Mouse (Mus musculus) embryonic stem cell, embryonic (primary cell): ENCODE measurements around the gene Sept3.

Experiments used
- CTCF ChIA-PET, 4 experiments: fragments of 300-600 bp in 2 of 4; fragments of 350-600 bp in 2 of 4; sonication (Branson Sonifier 250); formaldehyde crosslinking; loops; one replicate each; lab custom pipeline; 2022; ENCODE audit warnings: inconsistent platforms in 2 of 4; lab: Charles Lee
- POLR2A ChIA-PET, 4 experiments: fragments of 300-600 bp in 2 of 4; fragments of 350-600 bp in 2 of 4; sonication (Branson Sonifier 250); formaldehyde crosslinking; loops; one replicate each; lab custom pipeline; 2022; ENCODE audit warnings: antibody characterized with exemption in 4 of 4, inconsistent platforms in 1 of 4; lab: Charles Lee

Gene Sept3

DNA sequence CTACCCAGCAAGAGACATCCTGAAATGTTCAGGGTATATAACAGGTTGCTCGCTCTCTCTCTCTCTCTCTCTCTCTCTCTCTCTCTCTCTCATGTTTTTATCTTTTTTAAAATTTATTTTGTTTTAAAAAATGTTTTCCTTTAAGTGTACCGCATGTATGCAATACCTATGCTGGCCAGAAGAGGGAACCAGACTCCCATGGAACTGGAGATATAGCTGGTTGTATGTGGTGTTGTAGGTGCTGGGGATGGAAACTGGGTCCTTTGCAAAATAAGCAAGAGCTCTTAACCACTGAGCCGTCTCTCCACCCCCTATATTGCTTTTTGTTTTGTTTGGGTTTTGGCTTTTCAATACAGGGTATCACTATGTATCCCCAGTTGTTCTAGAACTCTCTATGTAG is 23.1 kb upstream of the Sept3 start:
- POLR2A ChIA-PET = interaction anchor here (0.6 to 5.9 kb wide), 23 partner anchors 7 to 801 kb away, joined by 3 to 24 read pairs (median 4); partner anchors contain the start of genes Srebf2 (in 2 of the 4), Cenpm (in 1 of the 4), Naga (in 1 of the 4) and Ndufa6 (in 1 of the 4)
- CTCF ChIA-PET = interaction anchor here (0.6 to 3.3 kb wide), 50 partner anchors 8 to 1177 kb away, joined by 3 to 28 read pairs (median 4); partner anchors contain the start of genes Sept3 (in 1 of the 4) and Wbp2nl (in 1 of the 4)

DNA sequence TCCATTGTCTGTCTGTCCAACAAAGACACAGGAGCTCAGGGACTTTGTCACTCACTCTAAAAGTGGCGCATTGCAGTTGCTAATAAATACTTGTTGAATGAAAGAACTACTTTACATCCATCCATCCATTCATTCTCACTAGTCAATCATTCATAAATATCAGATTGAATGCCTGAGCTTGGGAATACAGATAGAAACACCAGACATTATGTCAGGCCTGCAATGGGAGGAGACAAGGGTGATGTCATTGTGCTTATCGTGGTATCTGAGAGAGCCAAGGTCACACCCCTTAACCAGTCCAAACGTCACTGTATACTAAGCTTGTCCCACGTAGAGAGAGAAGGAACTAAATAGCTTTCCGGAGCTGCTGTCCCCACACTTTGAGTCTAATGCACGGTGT is 22.6 kb upstream of the Sept3 start, which contains the start of gene 1500009C09Rik:
Gene 1500009C09Rik (plus strand): TSS at position 301 of the 400 bp plus-strand sequence.
- ChIA-PET CTCF (interaction anchor here (0.5 to 3.3 kb wide), 52 partner anchors 8 to 1177 kb away, joined by 3 to 28 read pairs (median 4); partner anchors contain the start of genes Naga (in 1 of the 4), Pheta2 (in 1 of the 4), Sept3 (in 1 of the 4) and Smdt1 (in 1 of the 4)), POLR2A (interaction anchor here in 3 of 4 experiments (0.6 to 5.9 kb wide), 20 partner anchors 8 to 958 kb away, joined by 3 to 24 read pairs (median 5); partner anchors contain the start of genes Cenpm (in 1 of the 3), Naga (in 1 of the 3), Ndufa6 (in 1 of the 3) and Pheta2 (in 1 of the 3))

DNA sequence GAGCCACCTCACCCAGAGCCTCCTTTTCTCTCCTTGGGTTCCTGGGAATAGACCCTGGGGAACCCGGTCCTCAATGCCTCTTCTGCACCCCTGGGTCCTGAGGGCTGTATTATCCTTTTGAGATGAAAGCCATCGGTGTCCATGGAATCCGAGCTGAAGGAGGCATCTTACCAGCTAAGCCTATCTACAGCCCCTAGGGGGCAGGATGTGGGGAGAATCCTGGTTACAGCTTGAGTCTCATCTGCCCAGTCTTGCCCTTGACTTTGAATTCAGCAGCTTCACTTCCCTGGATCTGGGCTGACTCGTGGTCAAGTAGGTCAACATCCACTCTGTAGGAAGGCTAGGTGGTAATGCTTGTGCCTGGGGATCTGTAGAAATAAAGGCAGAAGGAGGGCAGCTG is 19.4 kb upstream of the Sept3 start:
- ChIA-PET CTCF (interaction anchor here (0.5 to 8.1 kb wide), 40 partner anchors 9 to 831 kb away, joined by 3 to 45 read pairs (median 3); partner anchors contain the start of genes Cenpm (in 1 of the 4), Sept3 (in 1 of the 4) and Wbp2nl (in 1 of the 4)), POLR2A (interaction anchor here (0.6 to 5.9 kb wide), 25 partner anchors 9 to 993 kb away, joined by 3 to 24 read pairs (median 3); partner anchors contain the start of genes Cenpm (in 3 of the 4), Poldip3 (in 2 of the 4), Ccdc134 (in 1 of the 4) and Srebf2 (in 1 of the 4))

DNA sequence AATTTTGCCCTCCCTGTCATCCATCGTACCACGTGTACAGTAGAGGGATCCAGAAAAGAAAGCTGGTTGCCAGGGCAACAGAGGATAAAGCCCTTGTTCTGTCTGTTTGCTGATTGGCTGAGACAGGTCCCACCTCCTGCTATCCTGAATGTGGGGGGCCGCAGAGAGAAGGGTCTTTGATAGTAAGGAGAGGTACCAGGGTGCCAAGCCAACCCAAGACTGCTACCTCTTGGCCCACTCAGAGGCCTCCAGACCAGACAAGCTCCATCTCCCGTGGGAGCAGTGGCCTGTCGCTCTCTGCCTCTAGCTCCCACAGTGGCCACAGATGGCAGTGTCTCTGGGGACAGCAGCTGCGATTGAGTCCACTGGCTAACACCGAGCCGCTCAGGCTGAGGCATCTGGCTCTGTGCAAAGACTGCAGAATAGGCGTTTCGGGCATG is 18.7 kb upstream of the Sept3 start:
- POLR2A ChIA-PET = interaction anchor here (0.6 to 5.9 kb wide), 18 partner anchors 8 to 1494 kb away, joined by 3 to 24 read pairs (median 3); partner anchors contain the start of genes Cenpm (in 3 of the 4), Ccdc134 (in 1 of the 4), Poldip3 (in 1 of the 4) and Wbp2nl (in 1 of the 4)
- CTCF ChIA-PET = interaction anchor here (0.6 to 8.1 kb wide), 31 partner anchors 10 to 830 kb away, joined by 3 to 45 read pairs (median 3); partner anchors contain the start of genes Cenpm (in 1 of the 4), Sept3 (in 1 of the 4) and Wbp2nl (in 1 of the 4)

DNA sequence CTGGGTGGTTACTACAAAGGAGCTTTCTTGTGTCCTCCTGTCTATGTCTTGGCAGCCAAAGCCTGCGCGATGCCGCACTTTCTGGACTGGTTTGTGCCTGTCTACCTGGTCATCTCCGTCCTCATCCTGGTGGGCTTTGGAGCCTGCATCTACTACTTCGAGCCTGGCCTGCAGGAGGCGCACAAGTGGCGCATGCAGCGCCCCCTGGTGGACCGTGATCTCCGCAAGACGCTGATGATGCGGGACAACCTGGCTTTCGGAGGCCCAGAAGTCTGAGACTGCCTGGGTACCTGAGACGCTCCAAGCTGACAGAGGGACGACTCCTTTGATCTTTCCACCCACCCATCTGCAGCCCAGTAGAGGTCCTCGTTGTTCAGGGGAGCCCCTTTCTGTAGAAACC is 15.2 kb upstream of the Sept3 start:
- ChIA-PET POLR2A (interaction anchor here (0.7 to 2.3 kb wide), 12 partner anchors 8 to 890 kb away, joined by 3 to 11 read pairs (median 3); partner anchors contain the start of genes Poldip3 (in 2 of the 4), Cenpm (in 1 of the 4) and Srebf2 (in 1 of the 4)), CTCF (interaction anchor here (0.5 to 8.1 kb wide), 37 partner anchors 8 to 949 kb away, joined by 3 to 45 read pairs (median 4); partner anchors contain the start of genes Sept3 (in 2 of the 4), 1500009C09Rik (in 1 of the 4), Ndufa6 (in 1 of the 4) and Shisa8 (in 1 of the 4))

DNA sequence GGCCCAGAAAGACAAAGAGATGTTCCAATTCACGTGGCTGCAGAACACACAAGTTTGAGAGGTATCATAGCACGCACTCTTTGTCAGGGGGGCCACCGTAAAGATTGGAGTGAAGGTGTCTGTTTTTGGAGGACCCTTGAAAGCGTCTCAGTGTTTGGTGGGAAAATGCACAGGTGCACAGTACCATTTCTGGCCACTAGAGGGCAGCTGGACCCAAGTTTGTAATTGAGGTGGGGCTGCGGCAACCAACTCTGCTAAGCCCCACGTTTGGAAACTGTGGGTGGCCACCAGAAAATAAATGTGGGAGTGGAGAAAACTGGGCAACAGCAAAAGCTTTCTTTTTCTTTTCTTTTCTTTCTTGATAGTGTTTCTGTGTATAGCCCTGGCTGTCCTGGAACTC is 8.3 kb upstream of the Sept3 start:
- POLR2A ChIA-PET = interaction anchor here in 2 of 4 experiments (1.2 to 1.4 kb wide), 3 partner anchors 9 to 32 kb away, joined by 3 to 4 read pairs (median 3); partner anchors contain the start of gene Wbp2nl (in 1 of the 2)
- CTCF ChIA-PET = interaction anchor here (0.8 to 6.9 kb wide), 13 partner anchors 8 to 852 kb away, joined by 3 to 35 read pairs (median 4); partner anchors contain the start of genes 1500009C09Rik (in 1 of the 4) and Cenpm (in 1 of the 4)

DNA sequence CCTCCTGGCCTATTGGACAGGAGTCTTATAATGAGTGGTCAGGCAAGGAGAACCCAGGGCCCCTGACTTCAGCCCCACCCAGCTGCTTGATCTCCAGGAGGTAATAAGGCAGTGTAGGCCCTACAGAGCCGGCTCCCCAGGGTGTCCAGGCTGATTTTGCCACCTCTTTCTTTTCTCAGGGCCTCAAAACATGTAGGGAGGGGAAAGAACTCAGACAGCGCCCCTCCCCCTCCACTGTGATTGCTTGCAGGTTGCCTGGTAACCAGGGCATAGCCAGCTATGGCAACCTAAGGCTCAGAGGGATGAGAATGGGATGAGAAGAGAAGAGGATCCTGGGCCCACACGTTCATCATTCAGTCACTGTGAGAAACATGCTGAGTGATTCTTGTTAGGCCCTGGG is 6.5 kb upstream of the Sept3 start:
- ChIA-PET CTCF (interaction anchor here in 1 of 4 experiments (1.6 to 6.9 kb wide), 3 partner anchors 13 to 203 kb away, joined by 5 to 35 read pairs (median 7); no protein-coding TSS in a partner anchor), POLR2A (interaction anchor here in 1 of 4 experiments (0.6 kb wide), 1 partner anchor 26 kb away, joined by 3 read pairs; no protein-coding TSS in a partner anchor)

DNA sequence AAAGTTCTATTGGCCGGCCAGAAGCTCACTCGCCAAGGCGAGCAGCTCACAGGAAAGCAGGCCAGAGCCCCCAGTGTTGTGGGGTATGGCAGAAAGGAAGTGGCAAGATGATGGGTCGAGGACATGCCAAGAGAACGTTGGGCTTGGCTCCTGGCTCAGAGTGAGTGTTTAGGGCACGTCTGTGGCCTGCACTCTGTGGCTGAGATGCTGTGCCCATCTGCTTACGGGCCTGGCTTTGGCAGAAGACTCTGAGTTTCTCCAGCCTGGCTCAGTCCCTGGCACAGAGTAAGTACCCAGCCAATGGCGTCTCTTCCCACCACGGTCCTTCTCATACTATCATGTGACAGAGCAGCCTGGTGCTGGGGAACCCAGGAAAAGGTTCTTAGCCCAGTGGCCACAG is 5.9 kb upstream of the Sept3 start:
- ChIA-PET POLR2A (no interaction called here), CTCF (interaction anchor here in 3 of 4 experiments (0.6 to 6.9 kb wide), 4 partner anchors 13 to 204 kb away, joined by 3 to 35 read pairs (median 6); no protein-coding TSS in a partner anchor)

DNA sequence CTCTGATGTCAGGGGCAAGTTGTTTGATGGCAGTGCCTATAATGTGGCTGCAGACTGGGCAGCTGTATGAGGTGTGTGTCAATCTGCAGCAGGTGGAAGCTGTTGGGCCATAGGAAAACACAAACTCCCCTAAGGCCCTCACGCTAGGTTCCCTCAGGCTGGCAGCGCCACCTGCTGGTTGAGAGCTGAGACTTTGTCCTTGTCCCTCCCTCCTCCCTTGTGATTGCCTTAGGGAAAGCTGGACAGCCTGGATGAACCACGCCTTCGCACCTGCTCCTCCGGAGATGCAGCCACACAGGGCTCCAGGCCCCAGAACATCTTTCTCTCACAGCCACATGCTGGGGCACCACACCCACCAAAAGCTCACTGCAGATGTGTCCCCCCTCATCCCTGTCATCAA is 3.5 kb upstream of the Sept3 start:
- CTCF ChIA-PET = interaction anchor here (0.5 to 3.8 kb wide), 84 partner anchors 9 to 1193 kb away, joined by 3 to 45 read pairs (median 4); partner anchors contain the start of genes 1500009C09Rik (in 3 of the 4), Wbp2nl (in 2 of the 4), Naga (in 1 of the 4) and Ndufa6 (in 1 of the 4)

DNA sequence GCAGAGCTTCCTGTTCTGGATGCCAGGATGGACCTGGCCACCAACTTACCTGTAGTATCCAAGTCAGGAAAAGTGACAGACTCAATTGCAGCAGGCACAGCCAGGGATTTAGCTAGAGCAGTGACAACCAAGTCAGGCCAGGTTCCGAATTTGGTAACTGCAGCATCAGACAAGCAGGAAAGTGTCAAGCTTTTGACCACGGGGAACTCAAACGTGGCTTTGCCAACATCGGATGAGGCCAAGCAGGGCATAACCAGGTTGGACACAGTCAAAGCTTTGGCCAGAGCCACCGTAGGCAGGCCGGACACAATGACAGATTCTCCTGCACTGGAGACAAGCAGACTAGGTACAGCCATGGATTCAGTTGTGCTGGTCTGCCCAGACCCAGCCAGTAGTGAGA is 2.4 kb upstream of the Sept3 start:
- CTCF ChIA-PET = interaction anchor here (0.7 to 3.8 kb wide), 12 partner anchors 12 to 776 kb away, joined by 3 to 28 read pairs (median 4); partner anchors contain the start of genes 1500009C09Rik (in 1 of the 4) and Ndufa6 (in 1 of the 4)

More for the DNA sequence above, 3.5 kb upstream of the Sept3 start:
- POLR2A ChIA-PET = interaction anchor here (0.5 to 1.5 kb wide), 18 partner anchors 12 to 878 kb away, joined by 3 to 7 read pairs (median 3); partner anchors contain the start of genes Poldip3 (in 2 of the 4), 1500009C09Rik (in 1 of the 4), Cenpm (in 1 of the 4) and Naga (in 1 of the 4)

DNA sequence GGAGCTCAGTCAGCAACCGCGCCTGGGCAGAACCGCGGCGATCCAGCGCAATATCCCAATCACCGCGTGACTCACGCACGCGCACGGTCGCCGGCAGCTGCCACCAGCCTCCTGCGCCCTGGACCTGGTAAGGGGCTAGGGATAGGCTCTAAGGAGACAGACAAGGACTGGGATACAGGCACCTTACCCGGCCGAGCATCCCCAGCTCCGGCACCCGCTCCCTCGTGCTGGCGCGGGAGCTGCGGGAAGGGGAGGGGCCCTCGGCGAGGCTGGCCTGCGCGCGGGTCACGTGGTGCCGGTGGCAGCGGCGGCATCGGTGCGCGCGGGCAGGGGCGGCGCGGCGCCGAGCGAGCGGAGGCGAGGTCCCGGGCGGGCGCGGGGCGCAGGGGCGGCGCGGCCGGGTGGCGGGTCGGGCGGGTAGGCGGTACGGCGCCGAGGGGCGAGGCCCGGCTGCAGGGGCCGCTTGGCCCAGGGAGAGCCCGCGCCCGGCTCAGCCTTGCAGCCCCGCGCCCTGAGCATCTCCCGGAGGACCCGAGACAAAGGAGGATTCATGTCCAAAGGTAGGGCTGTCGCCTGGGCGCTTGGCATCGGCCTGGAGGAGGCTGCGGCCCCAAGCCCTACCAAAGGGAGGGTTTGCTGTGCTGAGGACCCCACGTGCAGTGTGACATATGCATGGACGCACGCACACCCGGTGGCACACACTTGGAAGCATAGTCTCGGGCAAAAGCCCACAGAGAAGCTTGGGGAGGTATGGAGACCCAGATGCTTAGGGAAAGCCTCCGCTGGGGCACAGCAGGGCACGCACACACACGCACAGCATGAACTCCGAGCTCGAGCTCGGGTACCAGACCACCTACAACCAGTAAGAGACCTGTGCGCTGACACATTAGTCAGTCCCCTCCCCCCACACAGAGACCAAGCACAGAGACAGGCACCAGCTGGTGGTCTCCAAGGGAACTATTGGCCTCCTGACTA is 521 bp downstream of the Sept3 start:
- CTCF ChIA-PET = interaction anchor here in 3 of 4 experiments (0.6 to 3.0 kb wide), 18 partner anchors 8 to 650 kb away, joined by 3 to 16 read pairs (median 3); partner anchors contain the start of gene 1500009C09Rik (in 1 of the 3)
- POLR2A ChIA-PET = interaction anchor here in 2 of 4 experiments (0.5 to 2.6 kb wide), 31 partner anchors 8 to 874 kb away, joined by 3 to 10 read pairs (median 4); partner anchors contain the start of genes Ndufa6 (in 2 of the 2), Wbp2nl (in 2 of the 2), Cenpm (in 1 of the 2) and Naga (in 1 of the 2)

More for the DNA sequence above, 2.4 kb upstream of the Sept3 start:
- POLR2A ChIA-PET = interaction anchor here in 1 of 4 experiments (1.0 to 1.4 kb wide), 4 partner anchors 13 to 66 kb away, joined by 3 to 5 read pairs (median 3); partner anchors contain the start of genes Naga, Pheta2, Smdt1 and Wbp2nl

DNA sequence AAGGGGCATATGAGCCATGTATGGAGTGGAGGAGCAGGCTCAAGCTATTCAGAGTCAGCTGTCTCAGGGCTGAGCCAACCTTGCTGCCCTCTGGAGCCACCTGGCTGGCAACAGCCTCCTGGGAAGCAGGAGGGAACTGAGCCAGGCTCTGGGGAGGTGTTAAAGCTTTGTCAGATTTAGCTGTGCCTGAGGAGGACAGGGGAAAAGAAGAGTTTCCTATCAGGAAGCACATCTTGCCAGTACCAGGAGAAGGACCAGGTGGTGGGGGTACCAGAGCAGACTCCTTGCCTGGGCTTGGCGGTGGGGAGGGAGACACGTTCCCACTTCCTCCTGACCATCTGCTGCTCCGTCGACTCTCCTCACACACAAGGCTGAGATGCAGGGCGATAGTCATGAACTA is 2.9 kb downstream of the Sept3 start:
- POLR2A ChIA-PET = interaction anchor here in 2 of 4 experiments (0.5 to 0.6 kb wide), 2 partner anchors 84 to 352 kb away, joined by 3 read pairs; partner anchors contain the start of gene Polr3h (in 1 of the 2)

DNA sequence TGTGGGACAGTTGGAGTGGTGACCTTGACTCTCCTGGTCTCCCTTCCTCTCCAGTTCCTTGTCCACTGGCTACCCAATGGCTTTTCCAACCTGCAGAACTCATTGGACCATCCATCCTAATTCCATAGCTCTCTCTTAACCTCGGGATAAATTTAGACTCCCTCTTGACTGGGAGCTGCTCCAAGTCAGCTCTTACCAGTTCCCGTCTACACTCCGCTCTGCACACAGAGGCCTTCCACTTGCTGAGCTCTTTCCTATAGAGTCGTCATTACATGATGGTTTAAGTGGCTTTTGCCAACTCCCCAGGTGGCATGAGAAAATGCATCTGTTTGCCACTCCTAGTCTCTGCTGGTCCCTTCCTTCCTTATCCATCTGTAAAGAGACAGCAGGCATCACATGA is 5.9 kb downstream of the Sept3 start:
- ChIA-PET CTCF (interaction anchor here in 3 of 4 experiments (1.0 to 2.6 kb wide), 3 partner anchors 9 to 10 kb away, joined by 4 to 12 read pairs (median 5); no protein-coding TSS in a partner anchor), POLR2A (interaction anchor here in 1 of 4 experiments (1.0 to 1.3 kb wide), 3 partner anchors 12 to 69 kb away, joined by 3 read pairs; no protein-coding TSS in a partner anchor)

More for the DNA sequence above, 2.9 kb downstream of the Sept3 start:
- CTCF ChIA-PET = interaction anchor here in 1 of 4 experiments (0.9 kb wide), 1 partner anchor 23 kb away, joined by 3 read pairs; no protein-coding TSS in a partner anchor

DNA sequence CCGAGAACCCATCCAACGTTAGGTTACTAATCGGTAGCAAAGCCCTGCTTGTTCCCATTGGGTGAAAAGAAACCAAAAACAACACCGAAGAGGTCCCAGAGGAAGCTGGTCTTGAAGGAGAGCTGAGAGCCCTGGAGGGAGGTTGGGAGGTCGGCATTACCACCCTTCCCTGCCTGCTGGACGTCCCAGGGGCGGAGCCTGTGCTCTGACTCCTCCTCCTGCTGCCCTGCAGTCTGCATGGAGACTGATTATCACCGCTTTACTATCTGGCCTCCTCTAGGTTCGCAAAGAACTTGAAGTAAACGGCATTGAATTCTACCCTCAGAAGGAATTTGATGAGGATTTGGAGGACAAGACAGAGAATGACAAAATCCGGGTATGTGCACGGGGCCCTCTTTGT is 11.5 kb downstream of the Sept3 start:
- POLR2A ChIA-PET = interaction anchor here in 1 of 4 experiments (0.7 kb wide), 1 partner anchor 864 kb away, joined by 3 read pairs; no protein-coding TSS in a partner anchor
- CTCF ChIA-PET = interaction anchor here in 1 of 4 experiments (1.1 kb wide), 1 partner anchor 131 kb away, joined by 7 read pairs; no protein-coding TSS in a partner anchor

DNA sequence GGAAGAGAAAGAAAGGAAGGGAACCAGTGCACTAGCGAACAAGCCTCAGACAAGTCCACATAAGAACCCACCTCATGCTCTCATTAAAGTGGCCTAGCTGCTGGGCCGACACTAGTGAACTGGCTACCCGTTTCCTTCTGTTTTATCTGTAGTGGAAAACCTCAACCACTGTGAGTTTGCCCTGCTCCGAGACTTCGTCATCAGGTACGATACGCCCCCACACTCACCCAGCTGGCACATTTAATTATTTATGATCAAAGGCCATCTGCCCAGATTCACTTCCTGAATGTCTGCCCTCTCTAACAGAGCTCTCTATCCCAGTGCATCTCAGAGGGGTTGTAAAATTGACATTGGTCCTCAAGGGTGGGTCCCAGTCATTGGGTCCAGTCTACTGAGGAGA is 15.6 kb downstream of the Sept3 start:
- POLR2A ChIA-PET = interaction anchor here in 2 of 4 experiments (0.8 to 1.2 kb wide), 2 partner anchors 8 to 9 kb away, joined by 4 to 5 read pairs; partner anchors contain the start of gene Wbp2nl (in 2 of the 2)
- CTCF ChIA-PET = interaction anchor here in 1 of 4 experiments (0.5 kb wide), 1 partner anchor 745 kb away, joined by 5 read pairs; no protein-coding TSS in a partner anchor
